Mouse (Mus musculus): ENCODE data around the gene Slc3a2. TPM values are rescaled to one million over a fixed set of nuclear protein-coding genes. Genes with fewer than 3 reads are reported as not detected.
"Not testable (repeated sequence)": the region's sequence is repeated elsewhere in the genome, so short reads cannot be mapped to it uniquely, and the experiment has no call there.

Slc3a2 gene
- polyA plus RNA-seq (2017; shearing (Covaris generic)): 10 to 100 TPM; 63.7 to 85.1 TPM

DNA sequence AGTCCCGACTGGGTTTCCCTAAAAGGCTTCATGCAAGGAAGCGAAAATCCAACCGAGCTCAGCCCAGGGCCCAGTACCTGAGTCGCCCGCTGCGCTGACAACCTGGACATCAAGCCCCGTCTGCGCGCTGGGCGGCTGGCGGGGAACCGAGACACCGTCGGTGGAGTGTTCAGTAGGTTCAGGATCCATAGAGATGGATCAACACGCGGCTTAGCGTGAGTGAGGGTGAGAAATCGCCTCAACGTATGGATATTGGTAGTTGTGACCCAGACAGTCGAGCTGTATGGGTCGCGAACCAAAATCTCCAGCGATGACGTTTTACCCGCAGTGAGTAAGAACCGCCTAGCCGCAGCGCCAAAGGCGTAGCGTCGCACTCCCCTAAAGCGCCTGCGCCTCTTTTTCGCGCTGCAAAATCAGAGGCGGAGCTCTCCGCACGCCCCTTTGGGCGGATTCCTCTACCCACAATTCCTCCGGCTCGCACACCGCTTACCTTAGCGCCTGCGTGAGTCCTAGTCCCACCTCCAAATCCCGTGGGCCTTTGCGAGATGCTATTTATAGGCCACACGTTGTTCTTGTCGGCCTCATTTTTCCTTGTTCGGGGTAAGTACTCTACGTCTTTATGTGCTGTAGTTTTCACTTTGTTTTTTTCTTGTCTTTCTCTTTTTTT is at the start of gene Slc3a2:
TSS of gene Slc3a2 (minus strand) at position 463 of the 667 bp plus-strand sequence.
- ATAC-seq: peak; percentile 90

DNA sequence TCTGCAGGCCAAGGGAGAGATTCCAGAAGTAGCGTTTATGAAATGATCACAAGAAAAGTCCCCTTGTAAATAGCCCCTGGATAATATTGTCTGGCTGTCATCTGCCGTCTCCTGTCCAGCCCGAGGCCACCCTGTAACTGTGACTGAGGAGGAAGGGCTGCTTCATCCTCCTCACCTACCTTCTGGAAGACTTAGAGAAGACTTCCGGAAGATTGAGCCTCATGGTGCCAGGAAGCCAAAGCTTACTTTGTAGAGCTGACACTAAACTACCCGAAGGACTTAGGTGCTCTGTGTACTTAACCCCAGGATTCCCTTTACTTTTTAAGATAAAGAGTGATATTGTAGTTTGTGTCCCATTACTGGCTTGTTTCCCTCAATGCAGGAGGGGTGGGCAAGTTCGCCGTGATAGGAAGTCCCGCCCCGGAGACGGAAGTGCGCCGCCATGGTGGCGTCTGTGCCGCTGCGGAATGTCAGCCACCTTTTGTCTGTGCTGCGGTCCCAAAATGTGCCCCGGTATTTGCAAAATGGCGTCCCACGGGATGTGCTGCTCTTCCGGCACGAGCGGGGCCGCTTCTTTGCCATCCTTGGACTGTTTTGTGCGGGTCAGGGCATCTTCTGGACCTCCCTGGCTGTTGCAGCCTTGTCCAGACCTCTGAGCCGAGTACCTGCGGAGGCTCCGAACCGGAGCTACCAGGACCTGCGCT is 47.5 kb upstream of the Slc3a2 start, which contains the start of gene Tmem223:
TSS of gene Tmem223 (plus strand) at position 430 of the 704 bp plus-strand sequence.
- peak; percentile 73 for ATAC-seq

DNA sequence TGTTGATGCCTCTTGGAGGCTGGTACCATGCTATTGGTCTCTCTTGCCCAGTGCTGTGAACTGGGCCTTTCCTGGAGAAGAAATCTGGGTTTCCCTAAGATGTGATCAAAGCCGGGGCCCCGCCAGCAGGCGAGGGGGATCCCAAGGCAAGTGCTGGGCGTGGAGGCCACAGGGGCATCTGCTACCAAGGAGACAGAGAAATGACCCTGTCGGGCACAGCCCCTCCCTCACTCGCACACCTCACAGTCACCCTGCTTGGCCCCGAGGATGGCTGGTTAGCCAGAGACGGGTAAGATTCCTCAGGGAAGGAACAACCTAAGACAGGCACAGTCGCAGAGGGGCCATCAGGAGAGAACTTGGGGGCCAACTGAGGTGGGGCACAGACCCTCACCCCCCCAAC is 42.4 kb upstream of the Slc3a2 start:
- no peak for ATAC-seq

DNA sequence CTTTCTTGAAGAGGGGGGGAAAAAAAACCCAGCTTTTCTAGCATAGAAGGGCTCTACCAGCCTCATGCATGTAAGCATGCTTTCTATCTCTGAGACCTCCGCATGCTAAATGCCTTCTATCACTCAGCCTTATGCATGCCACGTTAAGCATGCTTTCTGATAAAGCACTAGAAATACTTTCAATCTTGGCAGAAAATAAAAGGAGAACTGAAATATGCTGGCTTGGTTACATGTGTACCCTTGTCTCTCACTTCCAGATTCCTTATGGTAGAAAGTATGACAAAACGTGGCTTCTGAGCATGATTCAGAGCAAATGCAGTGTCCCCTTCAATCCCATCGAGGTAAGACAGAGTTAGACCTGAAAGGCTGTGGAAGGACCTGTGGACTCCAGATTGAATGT is 40.1 kb upstream of the Slc3a2 start:
- ATAC-seq: no peak

DNA sequence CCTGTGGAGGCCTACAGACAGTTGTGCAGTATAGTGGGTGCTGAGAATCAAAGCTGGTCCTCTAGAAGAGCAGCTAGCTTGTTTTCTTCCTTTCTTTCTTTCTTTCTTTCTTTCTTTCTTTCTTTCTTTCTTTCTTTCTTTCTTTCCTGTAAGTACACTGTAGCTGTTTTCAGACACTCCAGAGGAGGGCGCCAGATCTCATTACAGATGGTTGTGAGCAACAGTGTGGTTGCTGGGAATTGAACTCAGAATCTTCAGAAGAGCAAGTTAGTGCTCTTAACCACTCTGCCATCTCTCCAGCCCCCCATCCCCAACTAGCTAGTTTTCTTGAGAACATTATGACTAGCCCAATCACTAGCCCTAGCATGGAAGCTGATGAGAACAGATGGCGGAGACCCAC is 37.6 kb upstream of the Slc3a2 start:
- ATAC-seq: no peak

DNA sequence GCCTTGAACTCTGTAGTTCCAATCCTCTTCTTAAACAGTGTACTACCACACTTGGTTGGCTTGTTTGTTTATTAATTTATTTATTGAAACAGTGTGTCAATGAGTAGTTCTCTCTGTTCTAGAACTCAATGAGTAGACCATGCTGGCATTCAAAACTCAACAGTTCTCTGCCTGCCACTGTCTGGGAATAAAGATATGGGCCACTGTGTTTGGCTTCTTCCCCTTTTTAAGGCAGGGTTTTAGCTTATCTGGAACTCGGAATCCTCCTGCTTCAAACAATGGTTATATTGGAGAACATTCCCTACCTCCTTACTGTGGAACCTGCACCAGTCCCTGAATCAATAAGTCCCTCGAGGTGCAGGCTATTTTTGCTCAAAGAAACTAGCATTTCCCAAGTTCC is 35.7 kb upstream of the Slc3a2 start:
- no peak for ATAC-seq

DNA sequence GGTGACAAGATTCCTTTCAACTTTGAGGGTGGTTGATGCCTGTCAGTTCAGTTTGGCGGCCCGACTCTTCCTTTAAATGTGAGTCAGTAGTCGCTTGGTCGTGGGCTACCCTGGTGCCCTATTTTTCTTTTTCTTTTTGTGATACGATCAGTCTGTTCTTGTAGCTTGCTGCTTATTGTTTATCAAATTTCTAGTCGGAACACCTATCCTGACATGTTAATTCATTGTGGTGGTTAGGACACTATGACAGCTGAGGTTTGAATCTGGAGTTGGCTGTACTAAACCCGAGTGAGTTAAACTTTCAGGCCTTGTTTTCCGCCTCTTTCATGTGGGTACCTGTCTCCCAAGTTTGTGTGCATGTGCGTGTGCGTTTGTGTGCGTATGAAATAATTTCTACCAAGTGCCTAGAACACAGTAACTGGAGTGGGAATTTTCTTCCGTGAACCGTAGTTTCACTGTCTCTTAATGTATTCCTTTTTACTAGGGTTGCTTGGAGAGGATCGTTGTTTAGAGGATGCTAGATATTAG is 34.4 kb upstream of the Slc3a2 start:
- peak; percentile 27 for ATAC-seq

DNA sequence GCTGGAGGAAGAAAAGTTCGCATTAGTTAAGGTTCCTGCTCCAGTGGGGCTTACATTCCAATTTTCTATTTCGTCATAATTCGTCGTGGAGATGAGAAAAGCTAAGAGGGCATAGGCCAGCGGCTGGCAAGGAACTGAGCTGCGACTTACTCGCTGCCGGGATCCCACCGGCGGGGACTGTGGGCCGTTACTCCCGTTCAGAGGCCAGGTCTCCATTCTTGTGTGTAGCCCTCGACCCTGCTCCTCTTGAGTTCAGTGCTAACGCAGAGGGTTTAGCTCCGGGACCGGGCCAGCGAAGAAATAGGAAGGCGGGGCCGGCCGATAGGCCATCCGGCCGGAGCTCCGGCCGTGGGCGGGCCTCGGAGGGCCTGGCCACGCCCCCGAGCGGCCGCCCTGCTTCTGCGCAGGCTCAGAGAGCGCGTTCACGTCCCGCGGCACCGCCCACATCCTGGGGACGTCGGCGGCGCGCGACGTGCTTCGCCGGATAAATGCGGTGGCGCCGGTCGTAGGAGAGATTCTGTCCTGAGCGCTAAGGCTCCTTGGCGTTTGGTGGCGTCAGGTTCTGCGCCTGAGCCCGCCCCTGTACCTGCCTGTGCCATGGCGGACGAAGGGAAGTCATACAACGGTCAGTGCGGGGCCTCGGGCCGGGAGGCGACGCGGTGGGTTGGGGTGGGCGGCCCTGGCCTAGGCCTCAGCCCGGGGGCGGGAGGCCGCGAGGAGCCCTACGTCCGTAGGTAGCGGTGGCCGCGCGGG is 33.6 kb upstream of the Slc3a2 start, which contains the start of gene Nxf1:
TSS of gene Nxf1 (plus strand) at position 439 of the 753 bp plus-strand sequence.
- ATAC-seq: peak; percentile 90

DNA sequence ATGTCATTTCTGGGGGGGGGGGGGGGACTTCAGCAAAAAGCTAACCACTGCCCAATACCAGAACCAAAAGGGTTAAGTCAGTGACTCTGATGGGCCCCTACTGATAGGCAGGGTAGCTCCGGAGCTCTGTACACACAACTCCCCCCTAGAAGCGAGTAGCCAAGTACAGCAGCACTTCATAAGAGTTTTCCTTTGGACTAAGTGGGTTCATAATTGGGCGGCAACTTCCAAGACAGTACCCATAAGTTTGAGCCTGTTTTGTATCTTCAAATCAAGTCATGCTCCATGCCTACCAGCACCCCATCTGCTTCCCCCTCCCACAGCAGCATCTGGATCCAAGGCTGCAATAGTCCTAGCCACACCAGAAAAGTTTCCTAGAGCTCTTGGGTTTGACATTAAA is 32.5 kb upstream of the Slc3a2 start:
- no peak for ATAC-seq

DNA sequence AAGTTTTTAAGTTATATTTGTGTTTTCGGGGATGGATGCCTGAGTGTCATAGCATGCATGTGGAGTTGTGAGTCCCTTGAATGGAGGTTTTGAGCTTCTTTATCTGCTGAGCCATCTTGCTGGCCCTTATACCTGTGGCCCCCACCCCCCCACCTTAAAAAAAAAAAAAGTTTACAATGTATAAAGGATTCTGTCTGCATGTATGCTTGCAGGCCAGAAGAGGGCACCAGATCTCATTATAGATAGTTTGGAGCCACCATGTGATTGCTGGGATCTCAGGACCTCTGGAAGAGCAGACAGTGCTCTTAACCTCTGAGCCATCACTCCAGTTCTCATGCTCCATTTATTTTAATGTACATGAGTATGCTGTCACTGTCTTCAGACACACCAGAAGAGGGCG is 24.2 kb upstream of the Slc3a2 start:
- no peak for ATAC-seq

DNA sequence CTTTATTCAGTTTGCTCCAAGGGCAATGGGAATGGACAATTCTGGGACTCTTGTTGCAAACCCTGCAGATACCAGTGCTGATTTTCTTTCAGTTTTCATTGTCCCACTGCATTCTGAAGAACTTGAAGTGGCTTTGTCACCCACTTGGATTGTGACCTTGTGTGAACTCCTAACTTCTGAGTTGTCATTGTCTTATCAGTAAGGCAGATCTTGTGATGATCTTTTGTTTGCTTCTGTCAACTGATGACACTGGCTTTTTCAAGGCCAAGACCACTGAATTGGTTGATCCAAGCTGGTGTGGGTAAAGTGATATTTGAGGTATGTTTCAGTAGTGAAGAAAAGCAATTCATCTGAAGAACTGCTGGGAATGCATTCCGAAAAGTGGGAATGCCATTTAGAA is 22.2 kb upstream of the Slc3a2 start:
- ATAC-seq: no peak

DNA sequence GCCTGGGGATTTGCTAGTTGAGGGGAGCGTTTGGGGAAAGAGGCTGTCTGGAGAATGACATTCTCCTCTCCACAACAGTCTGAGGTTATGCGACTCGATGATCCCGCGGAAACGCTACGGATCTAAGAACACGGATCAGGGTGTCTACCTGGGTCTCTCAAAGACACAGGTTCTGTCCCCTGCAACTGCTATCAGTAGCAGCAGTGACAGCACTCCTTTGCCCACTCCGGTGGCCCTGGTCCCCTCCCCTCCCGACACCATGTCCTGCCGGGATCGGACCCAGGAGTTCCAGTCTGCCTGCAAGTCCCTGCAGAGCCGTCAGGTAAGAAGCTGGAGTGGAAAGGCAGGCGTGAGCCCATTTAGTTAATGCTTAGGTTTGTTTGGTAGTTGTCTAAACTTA is 19.0 kb upstream of the Slc3a2 start:
- ATAC-seq: no peak

DNA sequence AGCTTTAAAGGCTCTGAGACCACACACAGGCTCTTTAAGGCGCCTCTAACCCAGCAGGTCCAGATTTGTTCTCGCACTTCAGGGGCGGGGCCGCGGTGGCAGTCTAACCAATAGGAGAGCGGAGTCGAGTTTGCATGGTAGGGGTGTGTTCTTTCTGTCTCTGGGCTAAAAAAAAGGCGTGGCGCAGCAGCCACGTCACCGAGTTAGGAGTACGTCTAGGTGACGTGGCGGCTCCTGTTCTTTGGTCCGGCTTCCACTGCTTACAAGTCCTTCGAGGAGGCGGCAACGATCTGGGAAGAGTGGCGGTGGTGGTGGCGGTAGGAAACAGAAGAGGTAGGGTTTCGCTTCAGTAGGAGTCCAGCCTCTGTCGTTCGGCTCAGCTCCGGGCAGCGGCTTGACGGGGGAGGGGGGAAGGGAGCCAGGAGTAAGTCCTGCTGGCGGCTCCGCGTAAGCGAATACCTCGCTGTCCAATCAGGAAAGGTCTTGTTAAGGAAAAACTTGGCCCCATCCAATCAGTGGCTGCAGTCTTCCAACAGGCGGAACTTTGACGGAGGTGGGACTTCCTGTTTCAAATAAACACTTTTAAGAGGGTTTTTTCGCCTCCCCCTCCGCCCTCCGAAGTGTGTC is 18.2 kb upstream of the Slc3a2 start, which contains the start of gene Stx5a:
TSS of gene Stx5a (plus strand) at position 171 of the 627 bp plus-strand sequence.
- peak; percentile 97 for ATAC-seq

DNA sequence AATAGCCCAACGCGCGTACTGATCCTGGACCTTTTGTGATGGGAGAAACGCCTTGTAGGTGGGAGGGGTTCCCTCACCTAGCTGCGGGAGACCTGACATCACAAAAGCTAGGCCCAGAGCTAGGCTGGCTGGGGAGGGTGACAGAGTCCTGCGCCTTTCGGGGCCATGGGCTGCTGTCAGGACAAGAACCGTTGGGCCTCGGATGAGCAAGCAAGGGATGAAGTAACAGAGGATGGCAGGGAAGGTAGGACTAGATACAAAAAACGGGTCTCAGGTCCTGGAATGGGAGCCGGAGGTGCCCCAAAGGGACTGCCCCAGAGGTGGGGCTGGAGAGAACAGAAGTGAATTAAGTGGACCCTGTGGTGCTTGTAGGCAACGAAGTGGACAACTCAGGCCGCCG is 17.4 kb upstream of the Slc3a2 start, which contains the start of gene 1700092M07Rik:
TSS of gene 1700092M07Rik (plus strand) at position 116 of the 400 bp plus-strand sequence.
- ATAC-seq: no peak

DNA sequence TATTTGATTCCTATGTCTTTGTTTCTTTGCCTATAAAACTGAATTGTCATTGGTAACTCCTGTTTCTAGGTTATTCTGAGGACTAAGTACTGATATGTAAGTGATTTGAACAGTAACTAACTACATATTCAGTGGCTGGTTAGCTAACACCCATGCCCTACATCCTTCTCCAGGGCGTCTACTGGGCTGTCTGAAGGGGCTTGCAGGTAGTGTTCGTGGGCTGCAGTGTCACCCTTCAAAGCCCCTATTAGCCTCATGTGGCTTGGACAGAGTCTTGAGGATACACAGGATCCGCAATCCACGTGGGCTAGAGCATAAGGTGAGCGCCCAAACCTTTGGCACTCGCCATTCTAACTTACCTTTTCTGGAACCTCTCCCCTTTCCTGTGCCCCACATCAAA is 16.5 kb upstream of the Slc3a2 start:
- ATAC-seq: no peak

DNA sequence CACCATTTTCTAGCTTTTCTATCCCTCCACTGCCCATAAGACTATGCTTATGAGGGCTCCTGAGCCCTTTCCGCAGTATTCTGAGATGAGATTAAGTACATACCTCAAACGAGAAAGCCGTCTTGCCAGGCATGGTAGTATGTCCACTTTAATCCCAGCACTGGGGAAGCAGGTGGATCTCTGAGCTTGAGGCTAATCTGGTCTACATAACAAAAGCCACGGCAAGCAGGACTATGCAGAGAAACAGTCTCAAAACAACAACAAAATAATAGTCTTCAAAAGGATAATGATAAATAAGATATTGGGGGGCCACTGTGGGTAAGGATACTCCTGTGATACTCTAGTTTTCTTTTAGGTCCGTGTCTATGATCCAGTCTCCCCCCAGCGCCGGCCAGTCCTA is 15.7 kb upstream of the Slc3a2 start:
- ATAC-seq: no peak

DNA sequence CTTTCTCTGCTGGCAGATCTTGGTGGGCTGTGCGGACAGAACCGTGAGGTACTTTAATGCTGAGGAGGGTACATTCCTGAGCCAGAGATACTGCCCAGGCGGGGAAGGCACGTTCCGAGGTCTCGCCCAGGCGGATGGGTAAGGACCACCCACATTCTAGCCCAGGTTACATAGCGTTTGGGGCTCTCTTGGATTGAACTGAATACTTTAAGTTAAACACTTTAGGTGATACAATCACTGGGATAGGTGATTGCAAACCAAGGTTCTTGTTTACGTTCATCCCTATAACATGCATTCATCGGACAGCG is 12.9 kb upstream of the Slc3a2 start:
- ATAC-seq: no peak

DNA sequence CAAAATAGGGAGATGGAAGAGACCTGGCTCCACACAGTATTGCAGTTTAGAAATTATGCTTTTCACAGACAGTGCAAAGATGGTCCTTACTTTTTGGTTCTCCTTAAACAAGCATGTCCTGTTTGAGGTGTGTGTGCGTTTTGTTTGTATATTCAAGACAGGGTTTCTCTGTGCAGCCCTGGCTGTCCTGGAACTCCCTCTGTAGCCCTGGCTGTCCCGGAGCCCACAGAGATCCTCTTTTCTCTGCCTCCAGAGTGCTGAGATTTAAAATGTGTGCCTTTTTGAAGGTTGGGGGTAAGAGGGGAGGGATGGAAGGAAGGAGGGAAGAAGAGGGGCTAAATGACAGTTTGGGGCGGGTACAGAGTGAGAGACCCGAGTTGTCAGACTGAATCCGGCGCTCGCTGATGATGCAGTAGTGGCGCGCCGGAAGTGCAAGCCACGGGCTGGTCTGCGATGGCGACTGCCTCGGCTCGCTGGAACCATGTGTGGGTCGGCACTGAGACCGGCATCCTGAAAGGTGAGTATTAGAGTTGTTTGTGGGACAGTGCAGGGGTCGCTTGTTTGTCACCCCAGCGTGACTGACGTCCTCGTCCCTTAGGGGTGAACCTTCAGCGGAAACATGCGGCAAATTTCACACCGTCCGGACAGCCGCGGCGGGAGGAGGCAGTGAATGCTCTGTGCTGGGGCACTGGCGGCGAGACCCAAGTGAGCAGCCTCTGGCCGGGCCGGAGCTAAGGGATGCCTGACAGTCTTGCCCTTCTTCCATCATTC is 12.4 kb upstream of the Slc3a2 start, which contains the start of gene Wdr74:
TSS of gene Wdr74 (plus strand) at position 439 of the 771 bp plus-strand sequence.
- ATAC-seq: peak; percentile 97

DNA sequence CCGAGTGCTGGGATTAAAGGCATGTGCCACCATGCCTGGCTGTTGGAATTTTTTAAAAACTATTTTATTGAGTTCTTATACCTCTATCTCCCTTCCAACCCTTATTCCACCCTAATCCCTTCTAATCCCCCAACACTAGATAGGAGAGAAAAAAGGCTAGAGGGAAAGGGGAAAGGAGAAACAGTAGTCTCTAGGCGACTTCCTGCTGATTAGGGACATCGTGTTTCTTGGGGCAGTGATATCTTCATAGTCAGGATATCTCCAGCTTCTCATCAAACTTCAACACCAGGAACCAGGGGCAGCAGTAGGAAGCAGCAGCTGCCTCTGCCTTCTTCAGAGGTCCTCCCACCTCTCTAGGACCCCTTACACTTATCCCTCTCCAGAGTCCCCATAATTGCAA is 11.2 kb upstream of the Slc3a2 start:
- no peak for ATAC-seq

DNA sequence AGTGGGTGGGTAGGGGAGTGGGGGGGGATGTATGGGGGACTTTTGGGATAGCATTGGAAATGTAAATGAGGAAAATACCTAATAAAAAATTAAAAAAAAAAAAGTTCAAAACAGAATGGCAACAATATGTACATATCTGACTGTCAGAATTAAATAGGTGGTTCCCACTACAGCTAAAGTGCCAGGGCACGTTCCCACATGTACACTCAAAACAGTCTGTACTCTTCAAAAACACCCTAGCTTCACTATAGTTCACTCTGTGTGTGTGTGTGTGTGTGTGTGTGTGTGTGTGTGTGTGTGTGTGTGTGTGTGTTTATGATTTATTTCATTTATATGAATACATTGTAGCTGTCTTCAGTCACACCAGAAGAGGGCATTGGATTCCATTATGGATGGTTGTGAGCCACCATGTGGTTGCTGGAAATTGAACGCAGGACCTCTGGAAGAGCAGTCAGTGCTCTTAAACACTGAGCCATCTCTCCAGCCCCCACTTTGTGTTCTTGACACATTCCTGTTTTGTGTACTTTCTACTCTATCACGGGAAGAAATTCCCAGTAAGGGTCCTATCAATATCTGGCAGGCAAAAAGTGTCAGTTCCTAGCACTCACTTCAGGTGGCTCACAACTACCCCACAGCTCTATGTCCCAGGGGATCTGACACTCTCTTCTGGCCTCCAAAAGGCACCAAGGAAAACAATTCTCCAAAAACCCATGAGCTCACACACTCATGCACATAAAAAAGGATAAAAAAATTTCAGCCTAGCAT is 5.3 kb upstream of the Slc3a2 start:
- not testable (repeated sequence) for ATAC-seq
